Mouse (Mus musculus): ENCODE results near the gene Mmel1.

GRCm38 (mm10) chr4:154839406-154839805, 30.0 kb upstream of the Mmel1 start:
- TF ChIP-seq POLR2A (IDR thresholded peaks at IDR 0.05; ENCODE audit: borderline replicate concordance, extremely low read depth, low read depth, low read length) (no peak), CTCF (IDR thresholded peaks at IDR 0.05; ENCODE audit: insufficient read depth, low read length) (no peak)
